In the genomic region with DNA sequence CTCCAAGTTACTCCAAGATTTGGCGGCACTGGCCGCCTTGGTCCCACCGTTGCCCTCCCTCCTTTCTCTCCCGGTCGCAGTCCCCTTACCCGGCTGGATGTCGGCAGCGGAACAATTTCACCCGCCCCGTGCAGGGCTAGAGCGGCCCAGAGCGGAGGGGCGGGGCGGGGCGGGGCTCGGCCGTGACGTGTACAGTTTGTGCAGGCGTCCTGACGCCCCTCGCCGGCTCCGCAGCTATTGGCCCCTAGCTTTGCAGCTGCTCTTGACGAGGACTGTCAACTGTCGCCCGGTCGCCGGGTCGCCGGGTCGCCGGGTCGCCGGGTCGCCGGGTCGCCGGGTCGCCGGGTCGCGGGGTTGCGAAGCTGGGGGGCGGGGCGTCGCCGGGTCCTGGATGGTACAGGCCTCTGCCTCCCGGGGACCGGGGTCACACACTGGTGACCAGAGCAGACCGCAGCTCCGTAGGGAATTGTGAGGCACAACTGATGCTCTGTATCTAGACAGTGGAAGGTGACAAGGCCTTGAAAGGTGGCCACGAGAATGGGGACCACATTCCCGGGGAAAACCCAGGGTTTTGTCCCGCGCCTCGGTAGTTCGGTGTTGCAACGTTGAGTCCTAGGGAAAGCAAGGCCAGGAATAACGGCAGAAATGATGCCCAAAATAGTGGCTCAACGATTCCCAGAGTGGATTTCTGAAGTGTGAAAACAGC, we compare ENCODE assay signal across 8 mouse cellular contexts. TPM values are rescaled to one million over a fixed set of nuclear protein-coding genes. Genes with fewer than 3 reads are reported as not detected.
A peak's percentile ranks its signal among the peaks of the same experiment; 100 is the strongest.
DNase-seq lines count a peak whose midpoint lies in the region; ATAC-seq lines count a peak whose summit lies in the region.

A gene (minus strand): TSS at position 311 of the 706 bp plus-strand sequence.

- peak; percentile 92 for ATAC-seq in hindbrain, embryonic 13.5 days (ENCODE audit: low FRiP score)

- under 1% methylated on average over 59 of the region's 60 CpGs for WGBS in hindbrain, embryonic 13.5 days

- H3K9me3 ChIP-seq in hindbrain, embryonic 13.5 days = no peaks in the 10 kb centered on the region

- peaks cover 11% of the 10 kb centered on the region for H3K27me3 ChIP-seq in hindbrain, embryonic 13.5 days

- H3K9ac ChIP-seq in hindbrain, embryonic 13.5 days = peak within 1 kb of the TSS; percentile 78

- peaks cover 16% of the 10 kb centered on the region for H3K4me1 ChIP-seq in hindbrain, embryonic 13.5 days (replicated peaks)

- H3K27ac ChIP-seq in hindbrain, embryonic 13.5 days = peak within 1 kb of the TSS; percentile 68

- peak within 1 kb of the TSS; percentile 58 for H3K4me3 ChIP-seq in hindbrain, embryonic 13.5 days

- H3K36me3 ChIP-seq in hindbrain, embryonic 13.5 days = peaks cover 11% of the 10 kb centered on the region

- peak; percentile 86 for DNase-seq in NIH3T3 (ENCODE audit: low read depth)
- DNase-seq in cerebellum, postnatal 14 days = peak; percentile 85 to 90
- peak; percentile 64 to 69 for DNase-seq in frontal cortex, postnatal 25 days (ENCODE audit: low spot score in 2 of 2)
- peak; percentile 68 to 76 for DNase-seq in layer of hippocampus, postnatal 25 days (ENCODE audit: extremely low spot score in 1 of 2, low spot score in 1 of 2)
- peak; percentile 84 for DNase-seq in lung, postnatal 14 days
- peak; percentile 82 for DNase-seq in ovary, postnatal 36 days (ENCODE audit: low spot score)
- DNase-seq in thymus, postnatal 14 days = peak; percentile 93

- H3K4me2 ChIP-seq in hindbrain, embryonic 13.5 days = peak within 1 kb of the TSS; percentile 86

RNA-seq across cellular contexts. Expression of the gene that starts here (rescaled TPM):
- 14.4 and 14.6 TPM in 2 replicates for polyA plus RNA-seq in hindbrain, embryonic 13.5 days (2015; fragmentation: Nextera tagmentation; extraction: Ambion mirVana)
- total RNA-seq in layer of hippocampus, postnatal 25 days (2021) = 10 to 100 TPM; 11.4 to 13.3 TPM

Comparison
In these comparisons a context has a peak if more than half of its experiments do, and no peak if none do; other contexts are left out.
1. Peak in every context shown above with its lines: DNase-seq, ATAC-seq, H3K4me3 ChIP-seq and H3K27ac ChIP-seq.